Comparison of ENCODE assay signal across 21 mouse cellular contexts in genomic region chr5:141047651-141048218, GRCm38 (mm10). TPM values are rescaled to one million over a fixed set of nuclear protein-coding genes. Genes with fewer than 3 reads are reported as not detected.
DNase-seq lines count a peak whose midpoint lies in the region; ATAC-seq lines count a peak whose summit lies in the region.
"Had no signal": no experiment of that assay in that cellular context is flagged by ENCODE, and none has a peak within 500 bp of the region (broad histone marks: within the 10 kb centered on the region; RNA-seq: fewer than 3 reads in every experiment).

No protein-coding gene starts in this region.

- H3K4me1 ChIP-seq in hindbrain, embryonic 12.5 days, result peaks cover 4% of the 10 kb centered on the region; the same call in 1 of the 2 replicates
- H3K4me1 ChIP-seq in hindbrain, embryonic 11.5 days (replicated peaks; ENCODE audit: control insufficient read depth, insufficient read depth, low read length), result no peaks in the 10 kb centered on the region
- H3K4me1 ChIP-seq in midbrain, embryonic 14.5 days (ENCODE audit: control insufficient read depth, insufficient read depth, low read length), result no peaks in the 10 kb centered on the region
- no peaks in the 10 kb centered on the region for H3K4me1 ChIP-seq in midbrain, embryonic 11.5 days (ENCODE audit: control insufficient read depth, insufficient read depth, low read length)
- H3K4me1 ChIP-seq in forebrain, embryonic 16.5 days (replicated peaks; ENCODE audit: control insufficient read depth, insufficient read depth, low read length), result peaks cover 9% of the 10 kb centered on the region
- H3K4me1 ChIP-seq: liver, embryonic 12.5 days; neural tube, embryonic 12.5 days had no signal

- H3K4me2 ChIP-seq in hindbrain, embryonic 12.5 days (replicated peaks), result no peak overlapping the region
- H3K4me2 ChIP-seq in hindbrain, embryonic 11.5 days (replicated peaks; ENCODE audit: low read depth, low read length), result no peak overlapping the region
- no peak overlapping the region for H3K4me2 ChIP-seq in midbrain, embryonic 14.5 days (ENCODE audit: low read length)
- no peak overlapping the region for H3K4me2 ChIP-seq in midbrain, embryonic 11.5 days
- H3K4me2 ChIP-seq in forebrain, embryonic 16.5 days (ENCODE audit: low read length), result peak overlapping the region; percentile 24; the same call in 1 of the 2 replicates
- H3K4me2 ChIP-seq: hindbrain, embryonic 15.5 days; liver, embryonic 12.5 days; neural tube, embryonic 12.5 days had no signal

- intact Hi-C loops in left cerebral cortex, postnatal 10 days (cut with DNase I), result no loop called here

- H3K9ac ChIP-seq in hindbrain, embryonic 12.5 days, result peak overlapping the region; percentile 13; the same call in 1 of the 2 replicates
- H3K9ac ChIP-seq in hindbrain, embryonic 11.5 days (ENCODE audit: low read depth, low read length), result no peak overlapping the region
- no peak overlapping the region for H3K9ac ChIP-seq in midbrain, embryonic 14.5 days (replicated peaks; ENCODE audit: low read length)
- no peak overlapping the region for H3K9ac ChIP-seq in midbrain, embryonic 11.5 days (ENCODE audit: low read length)
- H3K9ac ChIP-seq in forebrain, embryonic 16.5 days (replicated peaks; ENCODE audit: low read depth, low read length), result peak overlapping the region; percentile 27; the same call in 1 of the 2 replicates
- H3K9ac ChIP-seq: hindbrain, embryonic 15.5 days; liver, embryonic 12.5 days; neural tube, embryonic 12.5 days had no signal

- no peak overlapping the region for H3K4me3 ChIP-seq in hindbrain, embryonic 12.5 days
- no peak overlapping the region for H3K4me3 ChIP-seq in hindbrain, embryonic 11.5 days (ENCODE audit: low read depth, low read length)
- H3K4me3 ChIP-seq in midbrain, embryonic 14.5 days (replicated peaks; ENCODE audit: low read depth, low read length), result no peak overlapping the region
- H3K4me3 ChIP-seq in midbrain, embryonic 11.5 days (ENCODE audit: low read depth, low read length), result no peak overlapping the region
- H3K4me3 ChIP-seq in forebrain, embryonic 16.5 days (replicated peaks; ENCODE audit: low read length), result no peak overlapping the region
- H3K4me3 ChIP-seq: heart, adult 2 months; hindbrain, embryonic 15.5 days; liver, embryonic 12.5 days; neural tube, embryonic 12.5 days had no signal

- no peak overlapping the region for H3K27ac ChIP-seq in hindbrain, embryonic 12.5 days
- H3K27ac ChIP-seq in hindbrain, embryonic 11.5 days (ENCODE audit: low read depth, low read length), result no peak overlapping the region
- H3K27ac ChIP-seq in midbrain, embryonic 14.5 days (replicated peaks; ENCODE audit: low read depth, low read length), result no peak overlapping the region
- H3K27ac ChIP-seq in midbrain, embryonic 11.5 days (ENCODE audit: low read depth, low read length), result no peak overlapping the region
- H3K27ac ChIP-seq in forebrain, embryonic 16.5 days (ENCODE audit: low read length), result no peak overlapping the region
- H3K27ac ChIP-seq: heart, adult 2 months; hindbrain, embryonic 15.5 days; kidney, postnatal 0 days; liver, embryonic 12.5 days; neural tube, embryonic 12.5 days had no signal

- no peak for DNase-seq in hindbrain, embryonic 11.5 days (ENCODE audit: low spot score)
- peak; percentile 29 for DNase-seq in midbrain, embryonic 14.5 days
- DNase-seq in midbrain, embryonic 11.5 days (ENCODE audit: low spot score, missing footprints), result no peak
- no peak for DNase-seq in urinary bladder, postnatal 25 days (ENCODE audit: low spot score)
- DNase-seq in kidney, postnatal 14 days, result no peak
- no peak for DNase-seq in left cerebral cortex, postnatal 10 days (ENCODE audit: extremely low spot score in 1 of 2, low spot score in 2 of 2)
- DNase-seq: adrenal gland, postnatal 36 days; cerebellum, adult 8-10 months; gastrocnemius, postnatal 10 days; heart, adult 2 months; kidney, adult 11 months; right cerebral cortex, postnatal 4 days; thymus, postnatal 4 days had no signal

- WGBS in hindbrain, embryonic 12.5 days, result 67% methylated on average over 13 of the region's 13 CpGs
- 80% methylated on average over 13 of the region's 13 CpGs for WGBS in hindbrain, embryonic 11.5 days
- 58% methylated on average over 13 of the region's 13 CpGs for whole genome bisulfite sequencing in midbrain, embryonic 14.5 days
- 85% methylated on average over 13 of the region's 13 CpGs for WGBS in midbrain, embryonic 11.5 days
- WGBS in forebrain, embryonic 16.5 days, result 28% methylated on average over 13 of the region's 13 CpGs

- no peaks in the 10 kb centered on the region; the same call in 1 of the 2 replicates for H3K27me3 ChIP-seq in hindbrain, embryonic 12.5 days
- H3K27me3 ChIP-seq in hindbrain, embryonic 11.5 days (ENCODE audit: control insufficient read depth, insufficient read depth, low read length), result no peaks in the 10 kb centered on the region
- H3K27me3 ChIP-seq in midbrain, embryonic 14.5 days (ENCODE audit: control insufficient read depth, insufficient read depth, low read length), result no peaks in the 10 kb centered on the region
- H3K27me3 ChIP-seq in midbrain, embryonic 11.5 days (ENCODE audit: control insufficient read depth, insufficient read depth, low read length), result no peaks in the 10 kb centered on the region
- H3K27me3 ChIP-seq in forebrain, embryonic 16.5 days (replicated peaks; ENCODE audit: control insufficient read depth, insufficient read depth, low read length), result no peaks in the 10 kb centered on the region
- H3K27me3 ChIP-seq: hindbrain, embryonic 15.5 days; liver, embryonic 12.5 days; neural tube, embryonic 12.5 days; Patski had no signal

- no peak for ATAC-seq in hindbrain, embryonic 12.5 days (ENCODE audit: low FRiP score)
- no peak for ATAC-seq in hindbrain, embryonic 11.5 days (ENCODE audit: low FRiP score)
- ATAC-seq in midbrain, embryonic 14.5 days (ENCODE audit: low FRiP score, low TSS enrichment), result no peak
- ATAC-seq in midbrain, embryonic 11.5 days (ENCODE audit: low FRiP score), result no peak
- peak; percentile 33; the same call in 1 of the 2 replicates for ATAC-seq in forebrain, embryonic 16.5 days
- ATAC-seq: activated CD4-positive, CD25-positive, alpha-beta regulatory T cell, adult 4 months; liver, embryonic 12.5 days; Patski had no signal

- peaks cover 11% of the 10 kb centered on the region; the same call in 1 of the 2 replicates for H3K9me3 ChIP-seq in hindbrain, embryonic 12.5 days (replicated peaks)
- H3K9me3 ChIP-seq in hindbrain, embryonic 11.5 days (ENCODE audit: control insufficient read depth, low read length), result no peaks in the 10 kb centered on the region
- peaks cover 10% of the 10 kb centered on the region; the same call in 1 of the 2 replicates for H3K9me3 ChIP-seq in midbrain, embryonic 14.5 days (ENCODE audit: control insufficient read depth, low read length)
- peaks cover 5% of the 10 kb centered on the region; the same call in 1 of the 2 replicates for H3K9me3 ChIP-seq in midbrain, embryonic 11.5 days (ENCODE audit: control insufficient read depth, low read length)
- peaks cover 7% of the 10 kb centered on the region; the same call in 1 of the 2 replicates for H3K9me3 ChIP-seq in forebrain, embryonic 16.5 days (ENCODE audit: control insufficient read depth, low read length)
- H3K9me3 ChIP-seq: hindbrain, embryonic 15.5 days; neural tube, embryonic 12.5 days had no signal

- no peaks in the 10 kb centered on the region for H3K36me3 ChIP-seq in hindbrain, embryonic 12.5 days
- no peaks in the 10 kb centered on the region for H3K36me3 ChIP-seq in hindbrain, embryonic 11.5 days (ENCODE audit: control insufficient read depth, insufficient read depth, low read length)
- H3K36me3 ChIP-seq in midbrain, embryonic 14.5 days (ENCODE audit: control insufficient read depth, insufficient read depth, low read length), result no peaks in the 10 kb centered on the region
- no peaks in the 10 kb centered on the region for H3K36me3 ChIP-seq in midbrain, embryonic 11.5 days (ENCODE audit: control insufficient read depth, insufficient read depth, low read length)
- no peaks in the 10 kb centered on the region for H3K36me3 ChIP-seq in forebrain, embryonic 16.5 days (ENCODE audit: control insufficient read depth, insufficient read depth)
- H3K36me3 ChIP-seq: hindbrain, embryonic 15.5 days; liver, embryonic 12.5 days; neural tube, embryonic 12.5 days had no signal

RNA-seq across cellular contexts. Expression of gene Card11, which starts 47.4 kb away (rescaled TPM):
- not detected in 2 replicates for polyA plus RNA-seq in hindbrain, embryonic 12.5 days (2016; fragmentation: Nextera tagmentation; extraction: Ambion mirVana)
- polyA plus RNA-seq in hindbrain, embryonic 11.5 days (2014; fragmentation: Nextera tagmentation; extraction: Ambion mirVana), result 0.14 TPM in 1 of 2 replicates, not detected in the other
- polyA plus RNA-seq in midbrain, embryonic 14.5 days (2014; fragmentation: Nextera tagmentation; extraction: Ambion mirVana), result 0.28 TPM in 1 of 2 replicates, not detected in the other
- 0.22 TPM in 1 of 2 replicates, not detected in the other for polyA plus RNA-seq in midbrain, embryonic 11.5 days (2014; fragmentation: Nextera tagmentation; extraction: Ambion mirVana)
- 0.05 TPM in 1 of 2 replicates, not detected in the other for polyA plus RNA-seq in forebrain, embryonic 16.5 days (2015; fragmentation: Nextera tagmentation; extraction: Ambion mirVana)
- under 1 TPM; 0.18 to 0.41 TPM for total RNA-seq in left cerebral cortex, postnatal 10 days (2021)
- polyA plus RNA-seq: Patski had no signal

Comparison
In these comparisons a context has a peak if more than half of its experiments do, and no peak if none do; other contexts are left out.
1. H3K9ac ChIP-seq: peak in hindbrain, embryonic 12.5 days (single experiment) and forebrain, embryonic 16.5 days (single experiment); none in hindbrain, embryonic 11.5 days (single experiment), midbrain, embryonic 14.5 days (single experiment) and midbrain, embryonic 11.5 days (single experiment).